Mouse (Mus musculus) limb, embryonic 15.5 days (tissue): ENCODE measurements at regions not wholly inside any gene's neighbourhood (a gene's known extent, or its start where the extent isn't known, plus 50 kb on each side); places are given as distances from the start of the nearest gene placed in this dataset.

Experiments
- ATAC-seq: fragments of 200-750 bp; cut with Nextera tagmentation; 2 replicates; pipeline ENCODE4 v1.8.0; 2017; ENCODE audit warnings: low read depth, moderate TSS enrichment; ENCODE audit not compliant: insufficient number of reproducible peaks, low FRiP score, low TSS enrichment
- H3K27ac ChIP-seq: fragments of 300-500 bp; sonication (generic); 2 replicates; pipeline ENCODE4 v1.5.1; 2015; ENCODE audit warnings: moderate library complexity, mild to moderate bottlenecking, inconsistent platforms
- H3K27me3 ChIP-seq: fragments of 300-500 bp; sonication (generic); 2 replicates; pipeline ENCODE4 v1.6.1; 2015; ENCODE audit warnings: inconsistent platforms
- H3K36me3 ChIP-seq: fragments of 300-500 bp; sonication (generic); 2 replicates; pipeline ENCODE4 v1.6.1; 2015; ENCODE audit warnings: inconsistent platforms
- H3K4me1 ChIP-seq: fragments of 300-500 bp; sonication (generic); 2 replicates; pipeline ENCODE4 v1.6.1; 2015; ENCODE audit warnings: inconsistent platforms
- H3K4me2 ChIP-seq: fragments of 300-500 bp; sonication (generic); 2 replicates; pipeline ENCODE4 v1.6.1; 2015; ENCODE audit warnings: mild to moderate bottlenecking, inconsistent platforms
- H3K4me3 ChIP-seq: fragments of 300-500 bp; sonication (generic); 2 replicates; pipeline ENCODE4 v1.5.1; 2015; ENCODE audit warnings: mild to moderate bottlenecking, inconsistent platforms
- H3K9ac ChIP-seq: fragments of 300-500 bp; sonication (generic); 2 replicates; pipeline ENCODE4 v1.6.1; 2015; ENCODE audit warnings: inconsistent platforms
- H3K9me3 ChIP-seq: fragments of 300-500 bp; sonication (generic); 2 replicates; pipeline ENCODE4 v1.6.1; 2016; ENCODE audit warnings: inconsistent platforms
- WGBS: fragments of 180-500 bp; shearing (Covaris S2); methylation state at CpG from one replicate; pipeline ENCODE4 v1.1.7; 2015; 5-methylcytosine and 5-hydroxymethylcytosine counted together

DNA sequence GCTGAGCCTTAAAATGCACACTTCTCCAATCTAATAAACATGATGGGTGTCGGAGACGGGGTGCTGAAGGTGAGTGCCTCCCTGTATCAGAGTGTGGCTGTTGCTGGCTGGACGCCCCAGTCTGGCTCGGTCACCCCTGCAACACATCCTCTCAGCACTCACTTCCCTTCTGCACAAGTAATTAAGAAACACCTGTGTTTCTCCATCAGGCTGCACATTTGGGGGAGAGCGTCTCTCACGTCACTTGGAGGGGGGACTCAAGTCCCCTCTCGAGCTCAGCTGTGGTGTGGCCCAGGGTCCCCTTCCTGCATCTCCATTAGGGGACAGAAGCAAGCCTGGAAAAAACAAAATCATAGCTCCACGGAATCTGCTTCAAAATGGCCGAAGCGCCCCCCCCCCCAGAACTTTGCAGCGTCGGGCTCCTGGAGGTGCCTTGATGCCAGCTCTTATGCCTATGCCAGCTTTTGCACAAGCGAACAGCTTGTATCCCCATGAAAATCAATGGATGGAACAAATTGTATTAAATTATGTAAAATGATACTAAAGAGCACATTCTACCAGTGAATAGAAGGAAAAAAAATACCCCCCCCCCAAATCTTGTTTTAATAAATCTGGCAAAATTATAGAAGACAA, 377.4 kb downstream of the Zfp536 start:
- no peak overlapping the region for H3K27ac ChIP-seq
- H3K4me2 ChIP-seq = no peak overlapping the region
- H3K4me3 ChIP-seq = no peak overlapping the region
- no peaks in the 10 kb centered on the region for H3K9me3 ChIP-seq
- no peak for ATAC-seq
- 63% methylated on average over 13 of the region's 13 CpGs for WGBS
- H3K36me3 ChIP-seq = no peaks in the 10 kb centered on the region
- no peaks in the 10 kb centered on the region for H3K4me1 ChIP-seq
- H3K9ac ChIP-seq = no peak overlapping the region
- H3K27me3 ChIP-seq = no peaks in the 10 kb centered on the region; the same call in 1 of the 2 replicates

DNA sequence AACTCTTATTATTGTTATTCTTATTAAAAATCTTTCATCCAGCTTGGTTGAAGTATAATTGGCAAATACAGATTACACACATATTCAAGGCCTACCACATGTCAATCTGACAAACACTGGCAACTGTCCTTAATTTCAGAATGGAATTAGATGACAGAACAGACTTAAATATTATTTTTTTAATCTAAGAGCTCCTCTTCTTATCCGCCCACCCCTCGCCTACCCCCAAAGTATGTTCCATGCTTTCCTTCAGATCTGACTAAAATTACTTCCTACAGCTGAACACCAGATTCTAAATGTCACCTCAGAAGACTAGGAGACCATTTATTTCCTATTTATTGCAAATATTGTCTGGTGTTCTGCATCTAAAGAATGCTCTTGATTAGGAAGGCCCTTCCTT, 370.0 kb downstream of the Zfp536 start:
- WGBS = 87% methylated on average over 2 of the region's 2 CpGs
- no peaks in the 10 kb centered on the region for H3K4me1 ChIP-seq
- no peaks in the 10 kb centered on the region for H3K9me3 ChIP-seq
- no peak overlapping the region for H3K9ac ChIP-seq
- H3K27me3 ChIP-seq = no peaks in the 10 kb centered on the region
- no peak overlapping the region for H3K4me2 ChIP-seq
- no peak overlapping the region for H3K27ac ChIP-seq
- H3K4me3 ChIP-seq = no peak overlapping the region
- ATAC-seq = no peak
- H3K36me3 ChIP-seq = no peaks in the 10 kb centered on the region

DNA sequence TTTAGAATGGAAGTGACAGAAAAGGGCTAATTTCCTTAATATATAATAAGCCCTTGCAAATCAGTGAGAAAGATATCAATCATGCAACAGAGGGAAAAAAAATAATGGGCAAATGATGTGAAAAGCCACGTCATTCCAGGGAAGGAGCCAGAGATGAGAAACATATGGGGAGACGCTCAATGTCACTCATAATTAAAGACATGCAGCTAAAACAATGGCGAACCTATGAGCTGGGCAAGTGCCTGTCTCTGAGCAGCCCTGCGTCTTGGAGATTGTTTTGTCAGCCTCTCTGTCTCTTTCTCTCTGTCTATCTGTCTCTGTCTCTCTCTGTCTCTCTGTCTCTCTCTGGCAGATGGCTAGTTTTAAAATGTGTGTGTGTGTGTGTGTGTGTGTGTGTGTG, 360.1 kb downstream of the Zfp536 start:
- no peaks in the 10 kb centered on the region for H3K4me1 ChIP-seq
- no peaks in the 10 kb centered on the region for H3K36me3 ChIP-seq
- WGBS = 31% methylated on average over 4 of the region's 4 CpGs
- ATAC-seq = no peak
- no peaks in the 10 kb centered on the region for H3K27me3 ChIP-seq
- no peak overlapping the region for H3K9ac ChIP-seq
- H3K4me2 ChIP-seq = no peak overlapping the region
- H3K27ac ChIP-seq = no peak overlapping the region
- H3K9me3 ChIP-seq = no peaks in the 10 kb centered on the region
- no peak overlapping the region for H3K4me3 ChIP-seq

DNA sequence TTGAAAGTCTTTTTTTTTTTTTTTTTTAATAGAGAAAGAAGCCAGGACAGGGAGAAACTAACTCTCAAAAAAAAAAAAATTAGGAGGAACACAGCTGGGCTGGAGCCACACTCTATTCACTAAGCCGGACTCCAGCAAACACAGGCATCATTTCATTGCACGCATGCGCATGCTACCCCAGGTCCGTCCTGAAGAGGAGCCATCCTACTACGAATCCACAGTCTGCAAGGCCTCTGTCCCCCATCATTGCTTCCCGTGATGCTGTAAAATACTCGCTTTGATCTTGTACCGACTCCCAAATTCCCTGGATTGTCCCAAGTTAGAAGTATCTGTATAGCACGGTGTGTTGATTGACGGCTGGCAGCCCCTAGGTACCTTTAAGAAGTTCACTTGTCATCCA, 351.7 kb downstream of the Zfp536 start:
- H3K36me3 ChIP-seq = no peaks in the 10 kb centered on the region
- 65% methylated on average over 10 of the region's 10 CpGs for WGBS
- no peak overlapping the region for H3K9ac ChIP-seq
- H3K27me3 ChIP-seq = no peaks in the 10 kb centered on the region
- H3K27ac ChIP-seq = no peak overlapping the region
- ATAC-seq = no peak
- no peaks in the 10 kb centered on the region for H3K4me1 ChIP-seq
- H3K4me3 ChIP-seq = no peak overlapping the region
- no peak overlapping the region for H3K4me2 ChIP-seq
- no peaks in the 10 kb centered on the region for H3K9me3 ChIP-seq
